Mouse (Mus musculus): ENCODE measurements around the gene Mrps27. TPM values are rescaled to one million over a fixed set of nuclear protein-coding genes. Genes with fewer than 3 reads are reported as not detected.

Mrps27 gene
- polyA plus RNA-seq, 1 experiment from 2014 or later, result 67.1 TPM

DNA sequence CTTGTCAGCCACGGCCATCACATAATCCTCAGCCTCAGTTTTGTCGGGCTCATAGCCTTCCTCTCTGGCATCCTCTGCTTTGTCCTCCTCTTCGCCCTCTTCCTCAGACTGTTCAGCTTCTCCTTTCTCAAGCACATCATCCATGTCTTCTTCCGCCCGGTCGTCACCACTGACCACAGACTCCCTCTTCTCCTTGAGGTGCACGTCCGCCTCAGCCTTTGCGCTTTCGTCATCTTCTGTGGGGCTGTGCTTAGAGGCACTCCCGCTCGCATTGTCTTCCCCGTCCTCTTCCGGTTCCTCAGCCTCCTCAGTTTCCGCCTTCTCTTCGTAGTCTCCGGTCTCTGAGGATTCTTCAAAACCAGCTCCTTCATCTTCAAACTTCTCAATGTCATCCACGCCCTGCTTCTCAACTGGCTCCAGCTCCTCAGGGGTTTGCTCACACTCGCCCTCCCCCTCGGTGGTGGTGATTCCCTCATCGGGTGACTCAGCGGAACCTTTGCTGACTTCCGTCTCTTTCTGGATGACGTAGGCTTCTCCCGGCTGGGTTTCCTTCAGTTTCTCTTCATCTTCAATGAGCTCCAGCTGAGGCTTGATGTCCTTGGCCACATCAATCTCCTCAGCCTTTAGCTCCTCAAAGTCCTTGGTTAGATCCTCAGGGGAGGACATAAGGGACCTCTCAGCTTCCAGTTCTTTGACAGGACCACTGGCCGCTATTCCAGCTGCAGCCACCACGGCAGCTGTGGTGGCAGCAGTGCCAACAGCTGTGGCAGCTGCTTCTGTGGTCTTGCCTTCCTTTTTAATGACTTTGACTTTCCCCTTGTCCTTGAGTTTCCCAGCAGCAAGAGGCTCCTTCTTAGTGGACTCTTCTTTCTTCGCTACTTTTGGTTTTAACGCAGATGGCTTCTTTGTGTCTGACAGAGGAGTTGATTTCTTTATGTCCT is 88.8 kb downstream of the Mrps27 start:
- H3K27me3 ChIP-seq (ENCODE audit: control insufficient read depth, insufficient read depth, low read length), result no peaks in the 10 kb centered on the region
- 95% methylated on average over 29 of the region's 29 CpGs for WGBS

DNA sequence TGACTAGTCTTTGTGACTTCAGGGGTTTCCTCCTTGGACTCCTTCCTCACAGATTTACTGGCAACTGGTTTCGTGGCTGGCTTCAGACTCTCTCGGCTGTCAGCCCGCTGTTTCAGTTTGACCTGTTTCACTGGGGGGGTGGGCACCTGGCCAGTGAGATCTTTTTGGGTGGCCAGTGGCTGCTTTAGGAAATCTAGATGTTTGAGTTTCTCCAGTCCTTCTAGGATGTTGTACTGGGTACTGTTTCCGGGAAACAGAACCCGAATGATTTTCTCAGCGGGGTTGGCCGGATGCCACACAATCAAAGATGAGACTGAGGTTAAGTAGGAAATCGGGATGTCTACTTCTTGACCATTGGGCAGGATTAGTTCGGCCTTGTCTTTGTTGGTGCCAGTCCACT is 89.9 kb downstream of the Mrps27 start:
- DNase-seq (ENCODE audit: low spot score) (no peak), ATAC-seq (ENCODE audit: insufficient read depth, low FRiP score, low TSS enrichment) (no peak)
- Histone ChIP-seq H3K4me1 (ENCODE audit: control insufficient read depth, insufficient read depth, low read length) (no peaks in the 10 kb centered on the region), H3K9me3 (ENCODE audit: control insufficient read depth, low read length) (no peaks in the 10 kb centered on the region), H3K4me3 (ENCODE audit: low read depth, low read length) (no peak overlapping the region), H3K4me2 (ENCODE audit: low read depth) (no peak overlapping the region), H3K36me3 (ENCODE audit: control insufficient read depth, insufficient read depth, low read length) (peaks cover 54% of the 10 kb centered on the region), H3K27ac (ENCODE audit: low read depth, low read length) (no peak overlapping the region), H3K9ac (ENCODE audit: low read length) (no peak overlapping the region), H3K27me3 (ENCODE audit: control insufficient read depth, insufficient read depth, low read length) (no peaks in the 10 kb centered on the region)
- WGBS, result 97% methylated on average over 9 of the region's 9 CpGs

More for the DNA sequence above, 88.8 kb downstream of the Mrps27 start:
- no peak for DNase-seq (ENCODE audit: low spot score)
- no peak for ATAC-seq (ENCODE audit: insufficient read depth, low FRiP score, low TSS enrichment)
- H3K4me3 ChIP-seq (ENCODE audit: low read depth, low read length), result no peak overlapping the region
- peaks cover 58% of the 10 kb centered on the region for H3K36me3 ChIP-seq (ENCODE audit: control insufficient read depth, insufficient read depth, low read length)
- H3K4me1 ChIP-seq (ENCODE audit: control insufficient read depth, insufficient read depth, low read length), result no peaks in the 10 kb centered on the region
- no peaks in the 10 kb centered on the region for H3K9me3 ChIP-seq (ENCODE audit: control insufficient read depth, low read length)
- H3K9ac ChIP-seq (ENCODE audit: low read length), result no peak overlapping the region
- H3K4me2 ChIP-seq (ENCODE audit: low read depth), result no peak overlapping the region
- no peak overlapping the region for H3K27ac ChIP-seq (ENCODE audit: low read depth, low read length)

DNA sequence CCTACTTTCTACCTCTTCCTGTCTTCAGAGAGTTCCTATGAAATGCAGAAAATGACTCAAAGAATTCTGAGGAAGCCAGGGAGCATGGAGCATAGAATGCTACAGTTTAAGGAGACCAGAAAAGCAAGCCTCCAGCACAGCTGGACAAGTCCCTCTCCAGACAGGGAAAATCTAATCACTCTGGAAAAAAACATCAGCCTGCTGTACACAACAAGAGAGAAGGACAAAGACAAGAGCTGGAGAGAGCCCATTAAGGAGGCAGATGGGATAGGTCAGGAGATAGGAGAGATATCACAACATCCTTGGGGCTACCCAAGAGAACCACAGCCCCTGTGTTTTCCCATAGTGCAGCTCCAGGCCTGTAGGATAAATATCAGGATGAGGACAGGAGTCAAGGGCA is 92.5 kb downstream of the Mrps27 start:
- peaks cover 5% of the 10 kb centered on the region for H3K4me1 ChIP-seq (ENCODE audit: control insufficient read depth, insufficient read depth, low read length)
- no peak overlapping the region for H3K27ac ChIP-seq (ENCODE audit: low read depth, low read length)
- no peak overlapping the region for H3K9ac ChIP-seq (ENCODE audit: low read length)
- no peaks in the 10 kb centered on the region for H3K27me3 ChIP-seq (ENCODE audit: control insufficient read depth, insufficient read depth, low read length)
- H3K36me3 ChIP-seq (ENCODE audit: control insufficient read depth, insufficient read depth, low read length), result peaks cover 44% of the 10 kb centered on the region
- ATAC-seq (ENCODE audit: insufficient read depth, low FRiP score, low TSS enrichment) (no peak), DNase-seq (ENCODE audit: low spot score) (no peak)
- no peak overlapping the region for H3K4me3 ChIP-seq (ENCODE audit: low read depth, low read length)
- no peak overlapping the region for H3K4me2 ChIP-seq (ENCODE audit: low read depth)
- H3K9me3 ChIP-seq (ENCODE audit: control insufficient read depth, low read length), result no peaks in the 10 kb centered on the region

DNA sequence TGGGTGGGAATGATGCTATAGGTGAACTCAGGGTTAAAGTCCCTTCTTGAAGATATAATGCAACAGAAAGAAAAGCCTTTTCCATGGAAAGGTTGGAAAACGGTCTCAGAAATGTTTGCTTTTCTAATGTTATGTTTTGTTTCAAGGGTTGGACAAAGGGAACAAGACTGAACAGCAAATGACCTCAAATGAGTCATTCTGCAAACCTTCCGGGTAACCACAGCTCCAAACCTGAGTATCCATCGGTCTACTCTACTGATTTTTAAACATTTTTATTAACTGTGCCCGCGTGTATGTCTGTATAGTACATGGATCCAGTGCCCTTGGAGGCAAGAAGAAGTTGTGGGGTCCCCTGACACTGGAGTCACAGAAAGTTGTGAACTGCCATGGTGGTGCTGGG is 94.8 kb downstream of the Mrps27 start:
- Histone ChIP-seq H3K9ac (ENCODE audit: low read length) (no peak overlapping the region), H3K36me3 (ENCODE audit: control insufficient read depth, insufficient read depth, low read length) (peaks cover 24% of the 10 kb centered on the region), H3K27ac (ENCODE audit: low read depth, low read length) (no peak overlapping the region), H3K4me1 (ENCODE audit: control insufficient read depth, insufficient read depth, low read length) (peaks cover 10% of the 10 kb centered on the region), H3K4me3 (ENCODE audit: low read depth, low read length) (no peak overlapping the region), H3K4me2 (ENCODE audit: low read depth) (no peak overlapping the region), H3K27me3 (ENCODE audit: control insufficient read depth, insufficient read depth, low read length) (no peaks in the 10 kb centered on the region), H3K9me3 (ENCODE audit: control insufficient read depth, low read length) (no peaks in the 10 kb centered on the region)
- WGBS, result 95% methylated on average over 5 of the region's 5 CpGs
- no peak for ATAC-seq (ENCODE audit: insufficient read depth, low FRiP score, low TSS enrichment)
- DNase-seq (ENCODE audit: low spot score), result no peak

DNA sequence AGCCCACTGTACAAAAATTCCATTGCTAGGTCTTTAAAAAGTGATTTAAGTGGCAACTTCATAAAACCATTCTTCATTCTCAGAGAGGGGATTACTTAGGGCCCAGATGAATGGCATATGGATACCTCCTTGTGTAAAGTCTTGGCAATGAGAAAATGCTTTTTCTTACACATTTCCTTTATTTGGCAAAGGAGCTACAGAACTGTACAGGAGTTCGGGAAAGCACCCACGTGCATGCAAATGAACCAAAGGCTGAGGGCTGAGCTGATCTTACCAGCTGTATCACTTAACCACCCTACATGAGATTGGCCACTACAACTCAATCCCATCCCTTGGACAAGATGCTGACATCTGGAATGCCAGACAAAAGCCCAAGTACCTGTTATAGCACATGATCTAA is 95.6 kb downstream of the Mrps27 start:
- H3K4me1 ChIP-seq (ENCODE audit: control insufficient read depth, insufficient read depth, low read length), result peaks cover 18% of the 10 kb centered on the region
- 90% methylated on average over 2 of the region's 2 CpGs for WGBS
- DNase-seq (ENCODE audit: low spot score) (no peak), ATAC-seq (ENCODE audit: insufficient read depth, low FRiP score, low TSS enrichment) (no peak)
- peaks cover 17% of the 10 kb centered on the region for H3K36me3 ChIP-seq (ENCODE audit: control insufficient read depth, insufficient read depth, low read length)
- H3K9ac ChIP-seq (ENCODE audit: low read length), result no peak overlapping the region
- no peak overlapping the region for H3K4me3 ChIP-seq (ENCODE audit: low read depth, low read length)
- H3K9me3 ChIP-seq (ENCODE audit: control insufficient read depth, low read length), result no peaks in the 10 kb centered on the region
- no peak overlapping the region for H3K4me2 ChIP-seq (ENCODE audit: low read depth)
- H3K27ac ChIP-seq (ENCODE audit: low read depth, low read length), result no peak overlapping the region
- H3K27me3 ChIP-seq (ENCODE audit: control insufficient read depth, insufficient read depth, low read length), result no peaks in the 10 kb centered on the region

DNA sequence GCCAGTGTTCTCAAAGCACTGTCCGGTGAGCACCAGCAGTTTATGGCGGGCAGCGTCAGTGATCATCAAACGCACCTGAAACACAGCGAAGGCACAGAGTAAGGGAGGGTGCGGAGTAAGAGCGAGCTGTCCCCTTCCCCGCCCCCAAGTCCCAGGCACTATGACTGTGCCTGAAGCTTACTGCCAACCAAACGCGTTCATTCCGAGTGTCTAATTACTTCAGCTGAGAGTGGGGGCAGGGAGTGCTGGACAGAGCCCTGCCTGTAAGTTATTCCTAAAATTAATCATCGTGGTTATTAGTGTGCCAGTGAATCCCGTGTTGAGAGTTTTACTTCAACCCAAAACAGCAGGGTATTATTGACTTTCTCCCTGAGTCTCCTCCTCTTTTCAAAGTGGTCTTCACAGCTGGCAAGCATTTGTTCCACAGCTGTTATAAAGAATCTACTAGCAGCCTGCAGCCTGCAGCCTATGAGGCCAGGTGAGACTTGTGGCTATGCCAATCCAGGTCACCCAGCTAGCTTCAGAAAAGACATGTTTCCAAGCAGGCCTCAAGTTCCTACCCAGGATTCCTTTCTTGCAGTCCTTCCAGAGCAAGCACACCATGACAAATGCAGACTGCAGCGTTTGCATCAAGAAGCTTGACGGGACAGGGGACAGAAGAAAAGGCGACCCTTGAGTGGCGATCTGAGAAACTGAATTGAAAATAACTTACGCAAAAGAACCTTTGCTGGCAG is 97.3 kb downstream of the Mrps27 start:
- peak overlapping the region; percentile 39; the same call in 1 of the 2 replicates for H3K4me3 ChIP-seq (ENCODE audit: low read depth, low read length)
- H3K9ac ChIP-seq (ENCODE audit: low read length), result peak overlapping the region; percentile 30
- peak; percentile 64 for DNase-seq (ENCODE audit: low spot score)
- ATAC-seq (ENCODE audit: insufficient read depth, low FRiP score, low TSS enrichment), result no peak
- H3K9me3 ChIP-seq (ENCODE audit: control insufficient read depth, low read length), result no peaks in the 10 kb centered on the region
- peaks cover 29% of the 10 kb centered on the region for H3K4me1 ChIP-seq (ENCODE audit: control insufficient read depth, insufficient read depth, low read length)
- peak overlapping the region; percentile 39 for H3K4me2 ChIP-seq (ENCODE audit: low read depth)
- 37% methylated on average over 18 of the region's 18 CpGs for WGBS
- H3K27ac ChIP-seq (ENCODE audit: low read depth, low read length), result peak overlapping the region; percentile 89; the same call in 1 of the 2 replicates
- H3K36me3 ChIP-seq (ENCODE audit: control insufficient read depth, insufficient read depth, low read length), result peaks cover 16% of the 10 kb centered on the region
- no peaks in the 10 kb centered on the region for H3K27me3 ChIP-seq (ENCODE audit: control insufficient read depth, insufficient read depth, low read length)

DNA sequence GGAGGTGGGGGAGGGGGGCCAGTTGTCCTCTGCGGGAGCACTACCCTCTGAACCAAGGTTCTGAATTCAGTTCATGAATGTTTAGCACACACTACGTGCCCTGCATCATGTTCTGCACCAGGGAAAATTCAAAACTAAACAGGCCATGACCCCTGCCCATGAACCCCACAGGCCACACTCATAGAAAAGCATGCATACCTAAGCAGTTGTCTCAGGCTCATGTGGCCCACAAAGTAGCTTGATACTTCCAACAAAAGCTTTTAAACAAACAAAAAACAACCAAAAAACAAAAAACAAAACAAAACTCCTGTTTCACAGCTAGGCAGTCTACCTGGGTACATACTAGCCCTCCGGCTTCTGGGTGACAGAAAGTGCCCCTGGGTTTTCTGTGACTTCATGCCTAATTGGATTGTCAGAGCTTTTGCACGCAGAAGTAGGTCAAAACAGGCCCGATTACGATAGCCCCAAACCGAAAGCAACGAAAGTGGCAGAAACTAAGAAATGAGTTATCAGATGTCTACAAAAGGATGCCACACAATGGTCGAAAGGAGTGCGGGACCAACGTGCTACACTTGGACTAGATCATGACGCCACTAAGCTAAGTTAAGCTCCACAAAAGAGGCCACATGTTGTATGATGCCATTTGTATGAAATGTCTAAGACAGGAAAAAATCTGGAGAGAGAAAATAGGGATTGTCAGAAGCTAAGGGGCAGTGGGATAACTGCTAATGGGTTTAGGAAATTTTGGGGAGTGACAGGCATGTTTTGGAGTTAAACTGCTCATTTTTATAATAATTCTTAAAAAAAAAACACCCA is 98.1 kb downstream of the Mrps27 start:
- Histone ChIP-seq H3K27ac (ENCODE audit: low read depth, low read length) (peak overlapping the region; percentile 89), H3K9me3 (ENCODE audit: control insufficient read depth, low read length) (no peaks in the 10 kb centered on the region), H3K4me1 (ENCODE audit: control insufficient read depth, insufficient read depth, low read length) (peaks cover 37% of the 10 kb centered on the region), H3K9ac (ENCODE audit: low read length) (peak overlapping the region; percentile 30), H3K4me2 (ENCODE audit: low read depth) (peak overlapping the region; percentile 39), H3K4me3 (ENCODE audit: low read depth, low read length) (peak overlapping the region; percentile 39), H3K27me3 (ENCODE audit: control insufficient read depth, insufficient read depth, low read length) (no peaks in the 10 kb centered on the region), H3K36me3 (ENCODE audit: control insufficient read depth, insufficient read depth, low read length) (peaks cover 16% of the 10 kb centered on the region)
- 41% methylated on average over 12 of the region's 12 CpGs for WGBS
- ATAC-seq (ENCODE audit: insufficient read depth, low FRiP score, low TSS enrichment), result no peak
- DNase-seq (ENCODE audit: low spot score), result no peak

DNA sequence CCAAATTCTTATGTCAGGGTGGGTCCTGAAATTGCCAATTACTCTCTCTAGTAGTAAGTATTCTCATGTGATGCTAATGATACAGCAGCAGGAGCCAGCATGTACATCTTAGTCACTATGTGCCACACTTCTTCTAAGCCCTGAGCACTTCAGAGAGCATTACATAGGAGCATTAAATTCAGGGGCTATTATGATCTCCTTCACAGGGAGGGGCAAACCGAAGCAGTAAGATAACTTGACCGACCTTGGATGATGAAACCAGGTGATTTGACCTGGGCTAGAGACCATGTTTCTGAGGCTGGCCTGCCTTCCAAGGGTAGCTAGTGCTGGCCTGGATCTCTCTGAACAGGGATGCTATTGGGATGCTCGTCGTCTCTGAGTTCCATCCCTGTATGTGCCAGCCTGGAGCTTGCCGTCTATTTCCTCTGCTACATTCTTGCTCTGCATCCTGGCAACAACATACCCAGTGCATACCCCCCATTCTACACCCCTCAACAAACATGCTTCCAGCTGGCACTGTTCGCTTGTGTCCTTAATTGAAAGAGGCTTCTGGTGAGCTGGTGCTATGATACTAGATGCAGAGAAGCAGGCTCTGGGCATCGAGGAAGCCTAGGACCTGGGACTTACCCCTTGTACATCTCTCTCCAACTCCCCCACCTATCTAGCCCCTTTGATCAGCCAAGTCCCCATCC is 99.0 kb downstream of the Mrps27 start:
- peaks cover 16% of the 10 kb centered on the region for H3K36me3 ChIP-seq (ENCODE audit: control insufficient read depth, insufficient read depth, low read length)
- H3K27me3 ChIP-seq (ENCODE audit: control insufficient read depth, insufficient read depth, low read length), result no peaks in the 10 kb centered on the region
- H3K4me3 ChIP-seq (ENCODE audit: low read depth, low read length), result peak overlapping the region; percentile 39
- peak; percentile 51 for ATAC-seq (ENCODE audit: insufficient read depth, low FRiP score, low TSS enrichment)
- peaks cover 43% of the 10 kb centered on the region for H3K4me1 ChIP-seq (ENCODE audit: control insufficient read depth, insufficient read depth, low read length)
- H3K9me3 ChIP-seq (ENCODE audit: control insufficient read depth, low read length), result no peaks in the 10 kb centered on the region
- peak overlapping the region; percentile 89 for H3K27ac ChIP-seq (ENCODE audit: low read depth, low read length)
- peak overlapping the region; percentile 39 for H3K4me2 ChIP-seq (ENCODE audit: low read depth)
- DNase-seq (ENCODE audit: low spot score), result no peak
- 38% methylated on average over 7 of the region's 7 CpGs for WGBS
- peak overlapping the region; percentile 62 for H3K9ac ChIP-seq (ENCODE audit: low read length)

Data from neural tube, embryonic 11.5 days (tissue).